Mouse (Mus musculus) liver, postnatal 0 days (tissue): ENCODE results near the gene Eva1b.

Source experiments
- CTCF ChIP-seq: sonication (generic); IDR thresholded peaks from 2 replicates; pipeline ENCODE4 v1.5.1; 2016; ENCODE audit warnings: antibody characterized with exemption, low read depth
- EP300 ChIP-seq: IDR thresholded peaks from 2 replicates; pipeline ENCODE4 v1.6.1; 2016; ENCODE audit warnings: antibody characterized with exemption, low read depth, mild to moderate bottlenecking

DNA sequence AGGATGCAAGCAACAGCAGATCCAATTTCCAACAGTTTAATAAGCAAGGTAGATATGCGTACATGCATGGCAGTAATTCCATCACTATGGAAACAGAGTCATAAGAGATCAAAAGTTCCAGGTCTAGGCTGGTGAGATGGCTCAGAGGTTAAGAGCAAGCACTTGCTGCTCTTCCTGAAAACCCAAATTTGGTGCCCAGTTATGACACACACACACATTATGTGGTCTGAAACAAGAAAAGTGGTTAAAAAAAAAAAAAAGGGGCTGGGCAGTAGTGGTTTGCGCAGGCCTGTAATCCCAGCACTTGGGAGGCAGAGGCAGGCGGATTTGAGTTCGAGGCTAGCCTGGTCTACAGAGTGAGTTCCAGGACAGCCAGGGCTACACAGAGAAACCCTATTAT, 47.4 kb downstream of the Eva1b start:
- TF ChIP-seq CTCF (no peak), EP300 (no peak)
